Mouse (Mus musculus): Measurements from ENCODE around the gene Dek. TPM values are rescaled to one million over a fixed set of nuclear protein-coding genes. Genes with fewer than 3 reads are reported as not detected.

The Dek gene
- polyA plus RNA-seq, 1 experiment from 2014 or later, result 132 TPM

DNA sequence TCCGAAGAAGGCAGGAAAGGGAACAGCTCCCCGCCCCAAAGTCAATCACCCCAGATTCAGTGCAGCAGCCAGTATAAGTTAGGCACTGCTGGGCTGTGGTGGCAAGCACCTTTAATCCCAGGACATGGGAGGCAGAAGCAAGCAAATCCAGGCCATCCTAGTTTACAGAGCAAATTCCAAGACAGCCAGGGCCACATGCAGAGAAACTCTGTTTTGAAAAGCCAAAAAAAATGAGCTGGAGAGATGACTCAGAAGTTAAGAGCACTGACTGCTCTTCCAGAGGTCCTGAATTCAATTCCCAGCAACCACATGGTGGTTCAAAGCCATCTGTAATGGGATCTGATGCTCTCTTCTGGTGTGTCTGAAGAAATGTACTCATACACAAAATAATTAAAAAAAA lies 12.2 kb downstream of the Dek start:
- Histone ChIP-seq H3K27ac (replicated peaks in 1 of 2; ENCODE audit: control insufficient read depth in 1 of 2, insufficient read depth in 1 of 2, low read depth in 2 of 2, low read length in 2 of 2) (no peak overlapping the region), H3K27me3 (ENCODE audit: control insufficient read depth, insufficient read depth, low read length) (no peaks in the 10 kb centered on the region), H3K36me3 (ENCODE audit: control insufficient read depth, insufficient read depth, low read length) (peaks cover 94% of the 10 kb centered on the region), H3K9ac (ENCODE audit: low read length) (no peak overlapping the region), H3K4me1 (ENCODE audit: control insufficient read depth in 2 of 2, insufficient read depth in 2 of 2, low read length in 2 of 2) (peaks cover 0 to 6% of the 10 kb centered on the region in 2 experiments; a peak in 3 of 4 replicates), H3K9me3 (ENCODE audit: control insufficient read depth, low read length) (no peaks in the 10 kb centered on the region), H3K4me3 (ENCODE audit: control insufficient read depth in 1 of 2, insufficient read depth in 1 of 2, low read depth in 1 of 2, low read length in 2 of 2) (no peak overlapping the region), H3K4me2 (ENCODE audit: low read length) (no peak overlapping the region)
- 96% methylated on average over 2 of the region's 2 CpGs for WGBS
- no peak for ATAC-seq (ENCODE audit: insufficient number of reproducible peaks, insufficient read depth, low FRiP score, low read depth)

DNA sequence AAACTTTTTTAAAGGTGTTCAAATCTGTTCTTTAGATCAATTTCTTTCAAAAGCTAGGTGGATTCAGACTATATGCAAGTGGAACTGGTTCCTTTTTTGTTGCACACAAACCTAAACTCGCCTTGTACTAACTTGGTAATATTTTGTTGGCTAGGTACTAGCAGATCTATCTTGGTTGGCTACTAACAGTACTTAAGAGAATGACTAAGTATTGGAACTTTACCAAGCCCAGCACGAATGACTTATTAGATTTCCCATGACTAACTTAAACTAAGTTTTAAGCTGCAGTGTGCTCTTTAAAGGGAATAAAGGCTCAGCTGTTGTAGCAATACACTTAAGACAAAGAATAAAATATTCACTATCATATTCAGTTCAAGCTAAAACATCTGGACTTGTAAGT lies 16.7 kb downstream of the Dek start:
- Histone ChIP-seq H3K9ac (ENCODE audit: low read length) (no peak overlapping the region), H3K4me2 (ENCODE audit: low read length) (no peak overlapping the region), H3K36me3 (ENCODE audit: control insufficient read depth, insufficient read depth, low read length) (peaks cover 91% of the 10 kb centered on the region), H3K27ac (replicated peaks in 1 of 2; ENCODE audit: control insufficient read depth in 1 of 2, insufficient read depth in 1 of 2, low read depth in 2 of 2, low read length in 2 of 2) (no peak overlapping the region), H3K4me3 (ENCODE audit: control insufficient read depth in 1 of 2, insufficient read depth in 1 of 2, low read depth in 1 of 2, low read length in 2 of 2) (no peak overlapping the region), H3K9me3 (ENCODE audit: control insufficient read depth, low read length) (no peaks in the 10 kb centered on the region), H3K4me1 (ENCODE audit: control insufficient read depth in 2 of 2, insufficient read depth in 2 of 2, low read length in 2 of 2) (no peaks in the 10 kb centered on the region), H3K27me3 (ENCODE audit: control insufficient read depth, insufficient read depth, low read length) (no peaks in the 10 kb centered on the region)
- WGBS, result 85% methylated on average over 2 of the region's 2 CpGs
- no peak for ATAC-seq (ENCODE audit: insufficient number of reproducible peaks, insufficient read depth, low FRiP score, low read depth)

DNA sequence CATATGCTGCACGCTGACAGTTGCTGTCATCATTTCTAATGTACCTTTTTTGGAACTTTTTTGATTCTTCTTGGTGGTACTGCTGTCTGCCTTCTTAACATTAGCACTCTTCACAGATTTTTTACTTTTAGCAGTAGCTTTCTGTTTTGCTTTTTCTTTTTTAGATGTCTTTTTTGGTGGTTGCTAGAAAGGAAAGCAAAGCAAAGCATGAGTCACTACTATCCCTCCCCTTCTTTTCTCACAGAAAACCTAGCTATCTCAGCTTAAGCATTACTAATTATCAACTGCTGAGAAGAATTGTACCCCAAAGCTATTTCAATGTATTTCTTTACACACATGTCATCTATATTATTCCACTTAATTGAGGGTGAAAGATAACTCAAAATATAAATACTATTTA lies 17.6 kb downstream of the Dek start:
- Histone ChIP-seq H3K4me3 (ENCODE audit: control insufficient read depth in 1 of 2, insufficient read depth in 1 of 2, low read depth in 1 of 2, low read length in 2 of 2) (no peak overlapping the region), H3K9ac (ENCODE audit: low read length) (no peak overlapping the region), H3K36me3 (ENCODE audit: control insufficient read depth, insufficient read depth, low read length) (peaks cover 88% of the 10 kb centered on the region), H3K9me3 (ENCODE audit: control insufficient read depth, low read length) (no peaks in the 10 kb centered on the region), H3K4me2 (ENCODE audit: low read length) (no peak overlapping the region), H3K27ac (replicated peaks in 1 of 2; ENCODE audit: control insufficient read depth in 1 of 2, insufficient read depth in 1 of 2, low read depth in 2 of 2, low read length in 2 of 2) (no peak overlapping the region), H3K27me3 (ENCODE audit: control insufficient read depth, insufficient read depth, low read length) (no peaks in the 10 kb centered on the region), H3K4me1 (ENCODE audit: control insufficient read depth in 2 of 2, insufficient read depth in 2 of 2, low read length in 2 of 2) (no peaks in the 10 kb centered on the region)
- WGBS, result 91% methylated on average over 1 of the region's 1 CpGs
- no peak for ATAC-seq (ENCODE audit: insufficient number of reproducible peaks, insufficient read depth, low FRiP score, low read depth)

- H3K4me3 ChIP-seq (ENCODE audit: control insufficient read depth in 1 of 2, insufficient read depth in 1 of 2, low read depth in 1 of 2, low read length in 2 of 2), result no peak overlapping the region
- H3K36me3 ChIP-seq (ENCODE audit: control insufficient read depth, insufficient read depth, low read length), result peaks cover 53% of the 10 kb centered on the region
- no peaks in the 10 kb centered on the region; a peak in 1 of 4 replicates for H3K4me1 ChIP-seq (ENCODE audit: control insufficient read depth in 2 of 2, insufficient read depth in 2 of 2, low read length in 2 of 2)
- WGBS, result 86% methylated on average over 4 of the region's 4 CpGs
- ATAC-seq (ENCODE audit: insufficient number of reproducible peaks, insufficient read depth, low FRiP score, low read depth), result no peak
- H3K27ac ChIP-seq (replicated peaks in 1 of 2; ENCODE audit: control insufficient read depth in 1 of 2, insufficient read depth in 1 of 2, low read depth in 2 of 2, low read length in 2 of 2), result no peak overlapping the region
- H3K27me3 ChIP-seq (ENCODE audit: control insufficient read depth, insufficient read depth, low read length), result no peaks in the 10 kb centered on the region
- no peak overlapping the region for H3K4me2 ChIP-seq (ENCODE audit: low read length)
- H3K9me3 ChIP-seq (ENCODE audit: control insufficient read depth, low read length), result no peaks in the 10 kb centered on the region
- H3K9ac ChIP-seq (ENCODE audit: low read length), result no peak overlapping the region
Measured at GRCm38 (mm10) chr13:47080905-47081505, 25.0 kb downstream of the Dek start.

- no peak for ATAC-seq (ENCODE audit: insufficient number of reproducible peaks, insufficient read depth, low FRiP score, low read depth)
- peaks cover 41% of the 10 kb centered on the region for H3K36me3 ChIP-seq (ENCODE audit: control insufficient read depth, insufficient read depth, low read length)
- no peaks in the 10 kb centered on the region for H3K9me3 ChIP-seq (ENCODE audit: control insufficient read depth, low read length)
- no peak overlapping the region for H3K4me3 ChIP-seq (ENCODE audit: control insufficient read depth in 1 of 2, insufficient read depth in 1 of 2, low read depth in 1 of 2, low read length in 2 of 2)
- no peak overlapping the region for H3K4me2 ChIP-seq (ENCODE audit: low read length)
- WGBS, result 72% methylated on average over 5 of the region's 5 CpGs
- H3K27ac ChIP-seq (replicated peaks in 1 of 2; ENCODE audit: control insufficient read depth in 1 of 2, insufficient read depth in 1 of 2, low read depth in 2 of 2, low read length in 2 of 2), result no peak overlapping the region
- H3K27me3 ChIP-seq (ENCODE audit: control insufficient read depth, insufficient read depth, low read length), result no peaks in the 10 kb centered on the region
- H3K9ac ChIP-seq (ENCODE audit: low read length), result no peak overlapping the region
- no peaks in the 10 kb centered on the region; a peak in 1 of 4 replicates for H3K4me1 ChIP-seq (ENCODE audit: control insufficient read depth in 2 of 2, insufficient read depth in 2 of 2, low read length in 2 of 2)
Measured at GRCm38 (mm10) chr13:47078799-47079198, 27.2 kb downstream of the Dek start.

DNA sequence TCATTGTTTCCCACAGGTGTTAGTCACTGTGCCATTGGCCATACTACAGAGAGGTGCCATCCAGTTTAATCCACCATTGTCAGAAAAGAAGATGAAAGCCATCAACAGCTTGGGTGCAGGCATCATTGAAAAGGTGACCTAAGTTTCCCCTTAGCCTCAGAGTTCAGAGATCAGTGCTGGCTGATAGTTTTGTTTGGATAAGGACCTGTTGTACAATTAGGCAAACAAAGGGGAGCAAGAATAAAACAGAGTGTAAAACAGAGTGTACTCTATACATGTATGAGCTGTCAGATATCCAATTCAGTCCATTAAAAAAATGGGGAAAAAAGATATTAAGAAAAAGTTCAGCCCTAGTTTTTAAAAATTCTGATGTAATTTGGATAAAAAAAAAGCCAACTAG lies 28.6 kb downstream of the Dek start:
- Histone ChIP-seq H3K27ac (replicated peaks in 1 of 2; ENCODE audit: control insufficient read depth in 1 of 2, insufficient read depth in 1 of 2, low read depth in 2 of 2, low read length in 2 of 2) (no peak overlapping the region), H3K9me3 (ENCODE audit: control insufficient read depth, low read length) (no peaks in the 10 kb centered on the region), H3K4me2 (ENCODE audit: low read length) (no peak overlapping the region), H3K27me3 (ENCODE audit: control insufficient read depth, insufficient read depth, low read length) (no peaks in the 10 kb centered on the region), H3K9ac (ENCODE audit: low read length) (no peak overlapping the region), H3K4me1 (ENCODE audit: control insufficient read depth in 2 of 2, insufficient read depth in 2 of 2, low read length in 2 of 2) (no peaks in the 10 kb centered on the region; a peak in 1 of 4 replicates), H3K36me3 (ENCODE audit: control insufficient read depth, insufficient read depth, low read length) (peaks cover 33% of the 10 kb centered on the region), H3K4me3 (ENCODE audit: control insufficient read depth in 1 of 2, insufficient read depth in 1 of 2, low read depth in 1 of 2, low read length in 2 of 2) (no peak overlapping the region)
- ATAC-seq (ENCODE audit: insufficient number of reproducible peaks, insufficient read depth, low FRiP score, low read depth), result no peak

DNA sequence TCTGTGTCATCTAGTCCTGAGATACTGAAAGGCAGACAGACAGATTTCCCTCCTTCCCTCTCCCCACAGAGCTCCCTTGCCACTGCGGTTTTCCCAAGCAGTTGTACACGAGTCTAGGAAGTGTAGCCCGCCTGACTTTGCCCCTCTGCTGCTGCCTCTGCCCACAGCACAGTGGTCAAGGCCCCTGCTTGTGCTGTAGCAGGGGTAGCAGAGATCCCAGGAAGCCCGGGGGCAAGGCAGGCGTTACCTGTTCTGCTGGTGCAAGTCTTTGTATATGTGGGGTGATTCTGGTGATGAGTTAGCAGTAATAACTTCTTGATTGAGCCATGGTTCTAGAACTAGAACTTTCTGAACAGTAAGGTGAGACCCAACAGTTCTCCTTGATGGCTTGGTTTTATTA lies 29.8 kb downstream of the Dek start:
- H3K27ac ChIP-seq (replicated peaks in 1 of 2; ENCODE audit: control insufficient read depth in 1 of 2, insufficient read depth in 1 of 2, low read depth in 2 of 2, low read length in 2 of 2), result no peak overlapping the region
- H3K36me3 ChIP-seq (ENCODE audit: control insufficient read depth, insufficient read depth, low read length), result peaks cover 37% of the 10 kb centered on the region
- 69% methylated on average over 5 of the region's 5 CpGs for WGBS
- H3K4me1 ChIP-seq (ENCODE audit: control insufficient read depth in 2 of 2, insufficient read depth in 2 of 2, low read length in 2 of 2), result no peaks in the 10 kb centered on the region; a peak in 1 of 4 replicates
- H3K27me3 ChIP-seq (ENCODE audit: control insufficient read depth, insufficient read depth, low read length), result no peaks in the 10 kb centered on the region
- no peaks in the 10 kb centered on the region for H3K9me3 ChIP-seq (ENCODE audit: control insufficient read depth, low read length)
- no peak overlapping the region for H3K4me3 ChIP-seq (ENCODE audit: control insufficient read depth in 1 of 2, insufficient read depth in 1 of 2, low read depth in 1 of 2, low read length in 2 of 2)
- no peak overlapping the region for H3K4me2 ChIP-seq (ENCODE audit: low read length)
- no peak overlapping the region for H3K9ac ChIP-seq (ENCODE audit: low read length)
- ATAC-seq (ENCODE audit: insufficient number of reproducible peaks, insufficient read depth, low FRiP score, low read depth), result no peak

DNA sequence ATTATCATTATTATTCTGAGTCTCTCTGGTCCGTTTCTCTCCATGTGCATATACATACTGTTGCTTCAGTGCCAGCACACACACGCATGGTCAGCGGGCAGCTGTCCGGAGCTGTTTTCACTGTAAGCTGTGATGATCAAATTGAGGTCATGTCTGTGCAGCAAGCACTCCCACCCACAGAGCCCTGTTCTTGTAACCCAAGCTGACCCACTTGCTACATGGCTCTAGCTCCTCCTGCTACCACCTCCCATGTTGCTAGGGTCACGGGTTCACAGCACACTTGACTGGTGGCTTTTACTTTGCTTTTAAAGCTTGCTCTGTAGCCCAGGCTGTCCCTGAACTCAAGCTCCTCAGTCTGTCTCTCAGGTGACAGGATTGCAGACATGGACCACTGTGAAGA lies 33.5 kb downstream of the Dek start:
- Histone ChIP-seq H3K36me3 (ENCODE audit: control insufficient read depth, insufficient read depth, low read length) (peaks cover 33% of the 10 kb centered on the region), H3K9me3 (ENCODE audit: control insufficient read depth, low read length) (no peaks in the 10 kb centered on the region), H3K9ac (ENCODE audit: low read length) (no peak overlapping the region), H3K27me3 (ENCODE audit: control insufficient read depth, insufficient read depth, low read length) (no peaks in the 10 kb centered on the region), H3K4me1 (ENCODE audit: control insufficient read depth in 2 of 2, insufficient read depth in 2 of 2, low read length in 2 of 2) (no peaks in the 10 kb centered on the region; a peak in 1 of 4 replicates), H3K4me3 (ENCODE audit: control insufficient read depth in 1 of 2, insufficient read depth in 1 of 2, low read depth in 1 of 2, low read length in 2 of 2) (no peak overlapping the region), H3K4me2 (ENCODE audit: low read length) (no peak overlapping the region), H3K27ac (replicated peaks in 1 of 2; ENCODE audit: control insufficient read depth in 1 of 2, insufficient read depth in 1 of 2, low read depth in 2 of 2, low read length in 2 of 2) (no peak overlapping the region)
- WGBS, result 91% methylated on average over 5 of the region's 5 CpGs
- no peak for ATAC-seq (ENCODE audit: insufficient number of reproducible peaks, insufficient read depth, low FRiP score, low read depth)

All from heart, embryonic 14.5 days (tissue).